Mouse (Mus musculus): ENCODE measurements around the gene Cand2. TPM values are rescaled to one million over a fixed set of nuclear protein-coding genes. Genes with fewer than 3 reads are reported as not detected.
A peak's percentile ranks its signal among the peaks of the same experiment; 100 is the strongest.

The Cand2 gene
- polyA plus RNA-seq, 1 experiment from 2014 or later = 12.8 TPM

DNA sequence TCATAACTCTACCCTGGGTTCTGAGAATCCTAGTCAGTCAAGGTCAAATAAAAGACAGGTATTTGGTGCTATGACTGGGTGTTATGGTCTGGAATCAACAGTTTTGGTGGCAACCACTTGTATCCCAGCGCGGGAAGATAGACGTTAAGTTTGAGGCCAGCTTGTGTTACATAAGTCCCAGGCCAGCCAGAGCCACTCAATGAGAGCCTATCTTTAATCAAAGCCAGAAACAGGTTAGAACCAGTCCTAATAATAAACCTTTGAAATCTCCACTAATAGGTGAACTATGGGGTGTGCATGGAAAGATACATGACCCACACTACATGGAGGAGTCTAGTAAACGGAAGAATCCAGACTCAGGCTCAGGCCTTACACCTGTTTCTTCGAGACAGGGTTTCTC is 64.4 kb downstream of the Cand2 start:
- Histone ChIP-seq H3K36me3 (peaks cover 7% of the 10 kb centered on the region), H3K27ac (replicated peaks) (no peak overlapping the region), H3K4me3 (peak overlapping the region; percentile 36), H3K27me3 (no peaks in the 10 kb centered on the region), H3K4me2 (peak overlapping the region; percentile 65), H3K9ac (no peak overlapping the region), H3K9me3 (no peaks in the 10 kb centered on the region), H3K4me1 (replicated peaks) (peaks cover 13% of the 10 kb centered on the region)
- 69% methylated on average over 5 of the region's 5 CpGs for WGBS
- peak; percentile 37; the same call in 1 of the 2 replicates for ATAC-seq (ENCODE audit: low FRiP score, low read depth)

GRCm38 (mm10) chr6:115845006-115845405 is 70.7 kb downstream of the Cand2 start:
- Histone ChIP-seq H3K9ac (no peak overlapping the region), H3K4me3 (no peak overlapping the region), H3K27ac (replicated peaks) (no peak overlapping the region), H3K4me1 (replicated peaks) (no peaks in the 10 kb centered on the region), H3K36me3 (peaks cover 13% of the 10 kb centered on the region), H3K9me3 (no peaks in the 10 kb centered on the region), H3K4me2 (no peak overlapping the region), H3K27me3 (no peaks in the 10 kb centered on the region)
- 93% methylated on average over 4 of the region's 4 CpGs for WGBS
- ATAC-seq (ENCODE audit: low FRiP score, low read depth) = no peak

DNA sequence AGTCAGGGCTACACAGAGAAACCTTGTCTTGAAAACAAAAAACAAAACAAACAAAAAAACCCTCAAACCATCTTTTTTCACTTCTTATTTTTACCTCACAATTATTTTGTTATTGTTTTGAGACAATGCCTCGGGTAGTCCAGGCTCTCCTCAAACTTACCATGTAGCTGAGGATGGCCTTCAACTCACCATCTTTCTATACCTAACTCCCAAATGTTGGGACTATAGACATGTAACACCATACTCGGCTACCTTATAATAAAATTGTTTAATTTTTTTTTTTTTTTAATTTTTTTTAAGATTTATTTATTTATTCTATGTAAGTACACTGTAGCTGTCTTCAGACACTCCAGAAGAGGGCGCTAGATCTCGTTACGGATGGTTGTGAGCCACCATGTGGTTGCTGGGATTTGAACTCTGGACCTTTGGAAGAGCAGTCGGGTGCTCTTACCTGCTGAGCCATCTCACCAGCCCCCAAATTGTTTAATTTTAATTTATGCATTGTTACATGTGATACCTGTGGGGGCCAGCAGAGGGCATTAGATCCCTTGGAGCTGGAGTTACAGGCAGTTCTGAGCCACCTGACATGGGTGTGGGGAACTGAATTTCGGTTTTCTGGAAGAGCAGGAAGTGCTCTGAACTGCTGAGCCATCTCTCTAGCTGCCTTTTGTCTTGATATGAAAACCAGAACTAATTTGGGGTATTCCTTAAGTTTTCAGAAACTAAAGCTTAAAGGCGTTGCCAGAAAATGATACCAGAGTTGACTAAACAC is 72.5 kb downstream of the Cand2 start:
- H3K36me3 ChIP-seq = peaks cover 13% of the 10 kb centered on the region
- no peak overlapping the region for H3K9ac ChIP-seq
- no peak overlapping the region for H3K4me3 ChIP-seq
- WGBS = 39% methylated on average over 8 of the region's 8 CpGs
- H3K9me3 ChIP-seq = no peaks in the 10 kb centered on the region
- no peaks in the 10 kb centered on the region for H3K27me3 ChIP-seq
- H3K4me1 ChIP-seq (replicated peaks) = peaks cover 2% of the 10 kb centered on the region; the same call in 1 of the 2 replicates
- no peak for ATAC-seq (ENCODE audit: low FRiP score, low read depth)
- 0 out of 2 replicates have a peak overlapping the region, but pooled peaks have one; percentile 3 for H3K27ac ChIP-seq (replicated peaks)
- H3K4me2 ChIP-seq = no peak overlapping the region

GRCm38 (mm10) chr6:115848598-115849304 is 74.4 kb downstream of the Cand2 start:
- H3K9me3 ChIP-seq = no peaks in the 10 kb centered on the region

GRCm38 (mm10) chr6:115852446-115853090 is 78.2 kb downstream of the Cand2 start:
- Histone ChIP-seq H3K36me3 (no peaks in the 10 kb centered on the region), H3K4me1 (replicated peaks) (peaks cover 18% of the 10 kb centered on the region), H3K27ac (replicated peaks) (peak overlapping the region; percentile 84), H3K27me3 (no peaks in the 10 kb centered on the region), H3K9ac (peak overlapping the region; percentile 63), H3K4me2 (peak overlapping the region; percentile 93), H3K4me3 (peak overlapping the region; percentile 80), H3K9me3 (no peaks in the 10 kb centered on the region)
- 6% methylated on average over 20 of the region's 20 CpGs for WGBS
- ATAC-seq (ENCODE audit: low FRiP score, low read depth) = no peak

More at GRCm38 (mm10) chr6:115848598-115849304, 74.4 kb downstream of the Cand2 start:
- Histone ChIP-seq H3K4me2 (no peak overlapping the region), H3K27ac (replicated peaks) (no peak overlapping the region), H3K9ac (no peak overlapping the region), H3K36me3 (peaks cover 5% of the 10 kb centered on the region), H3K4me3 (no peak overlapping the region), H3K27me3 (no peaks in the 10 kb centered on the region), H3K4me1 (replicated peaks) (peaks cover 14% of the 10 kb centered on the region)
- WGBS = 90% methylated on average over 10 of the region's 10 CpGs
- no peak for ATAC-seq (ENCODE audit: low FRiP score, low read depth)

DNA sequence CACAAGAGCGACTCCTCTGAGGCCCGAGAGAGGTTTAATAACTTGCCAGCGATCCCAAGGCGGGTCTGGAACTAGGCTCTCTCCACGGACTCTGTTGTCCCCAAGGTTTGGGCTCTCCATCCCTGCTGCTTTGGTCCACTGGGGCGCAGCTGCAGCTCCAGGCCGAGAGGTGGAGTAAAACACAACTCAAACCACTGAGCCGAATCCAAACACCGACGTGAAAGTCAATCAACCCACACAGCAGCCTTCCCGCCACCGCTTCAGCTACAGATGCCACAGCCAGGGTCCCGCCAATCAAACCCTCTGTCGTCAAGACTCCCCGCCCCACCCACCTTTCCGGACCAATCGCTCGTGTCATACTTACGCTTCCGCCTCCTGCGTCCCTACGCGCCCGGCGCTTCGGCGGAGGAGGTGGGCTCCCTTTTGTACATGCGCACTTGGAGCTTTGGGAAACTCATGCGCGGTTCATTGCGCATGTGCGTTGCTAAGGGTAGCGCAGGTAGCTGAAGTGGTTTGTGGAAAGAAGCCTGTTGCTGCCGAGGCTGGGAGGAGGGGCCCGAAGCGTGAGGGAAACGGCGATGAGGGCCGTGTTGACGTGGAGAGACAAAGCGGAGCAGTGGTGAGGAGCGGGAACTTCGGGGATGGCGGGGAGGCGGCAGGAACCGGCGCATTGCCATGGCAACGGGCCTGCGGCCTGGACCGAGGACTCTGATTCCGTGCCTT is 78.9 kb downstream of the Cand2 start, which contains the start of the genes Mbd4 and Ift122:
Gene Mbd4, minus strand, starts transcription at position 281 of the 723 bp plus-strand sequence.
Gene Ift122, plus strand, starts transcription at position 380 of the 723 bp plus-strand sequence.
- no peaks in the 10 kb centered on the region for H3K9me3 ChIP-seq
- peak within 1 kb of the TSS; percentile 93 for H3K4me2 ChIP-seq
- WGBS = under 1% methylated on average over 51 of the region's 51 CpGs
- H3K27ac ChIP-seq (replicated peaks) = peak within 1 kb of the TSS; percentile 84
- H3K9ac ChIP-seq = peak within 1 kb of the TSS; percentile 63
- no peaks in the 10 kb centered on the region for H3K36me3 ChIP-seq
- H3K4me1 ChIP-seq (replicated peaks) = peaks cover 18% of the 10 kb centered on the region
- H3K27me3 ChIP-seq = no peaks in the 10 kb centered on the region
- H3K4me3 ChIP-seq = peak within 1 kb of the TSS; percentile 80
- ATAC-seq (ENCODE audit: low FRiP score, low read depth) = peak; percentile 98

GRCm38 (mm10) chr6:115853985-115854384 is 79.6 kb downstream of the Cand2 start:
- Histone ChIP-seq H3K27me3 (no peaks in the 10 kb centered on the region), H3K4me1 (replicated peaks) (peaks cover 18% of the 10 kb centered on the region), H3K36me3 (no peaks in the 10 kb centered on the region), H3K9ac (peak overlapping the region; percentile 58), H3K4me2 (peak overlapping the region; percentile 93), H3K9me3 (no peaks in the 10 kb centered on the region), H3K4me3 (peak overlapping the region; percentile 80), H3K27ac (replicated peaks) (peak overlapping the region; percentile 84)
- no peak for ATAC-seq (ENCODE audit: low FRiP score, low read depth)
- WGBS = 46% methylated on average over 7 of the region's 7 CpGs

GRCm38 (mm10) chr6:115854432-115854831 is 80.1 kb downstream of the Cand2 start:
- 70% methylated on average over 2 of the region's 2 CpGs for WGBS
- Histone ChIP-seq H3K4me3 (no peak overlapping the region), H3K4me2 (no peak overlapping the region)

More at GRCm38 (mm10) chr6:115854432-115854831, 80.1 kb downstream of the Cand2 start:
- peaks cover 18% of the 10 kb centered on the region for H3K4me1 ChIP-seq (replicated peaks)
- no peak overlapping the region for H3K27ac ChIP-seq (replicated peaks)
- ATAC-seq (ENCODE audit: low FRiP score, low read depth) = no peak
- no peak overlapping the region for H3K9ac ChIP-seq
- no peaks in the 10 kb centered on the region for H3K27me3 ChIP-seq
- H3K36me3 ChIP-seq = no peaks in the 10 kb centered on the region
- no peaks in the 10 kb centered on the region for H3K9me3 ChIP-seq

Small RNA genes within 50 kb of the gene (microRNA-seq; reads per million reads assigned to microRNA genes)
- gene Mir7660 = not detected

Other genes with a start within 250 kb of the Cand2 start
- gene Tsen2, start 229.9 kb upstream of the Cand2 start, polyA plus RNA-seq (2015; fragmentation: Nextera tagmentation; extraction: Ambion mirVana) = 30.3 and 35.3 TPM in 2 replicates
- gene Mkrn2os, start 182.0 kb upstream of the Cand2 start, polyA plus RNA-seq (2015; fragmentation: Nextera tagmentation; extraction: Ambion mirVana) = 0.35 and 0.49 TPM in 2 replicates
- 32.0 and 36.7 TPM in 2 replicates for gene Mkrn2, start 172.6 kb upstream of the Cand2 start, polyA plus RNA-seq (2015; fragmentation: Nextera tagmentation; extraction: Ambion mirVana)
- gene Raf1, start 97.9 kb upstream of the Cand2 start, polyA plus RNA-seq (2015; fragmentation: Nextera tagmentation; extraction: Ambion mirVana) = 124 and 136 TPM in 2 replicates
- 1.5 and 2.0 TPM in 2 replicates for gene Tmem40, start 12.1 kb upstream of the Cand2 start, polyA plus RNA-seq (2015; fragmentation: Nextera tagmentation; extraction: Ambion mirVana)
- 948 and 1,117 TPM in 2 replicates for gene Rpl32, start 34.2 kb downstream of the Cand2 start, polyA plus RNA-seq (2015; fragmentation: Nextera tagmentation; extraction: Ambion mirVana)
- 2.6 and 2.9 TPM in 2 replicates for gene Efcab12, start 63.9 kb downstream of the Cand2 start, polyA plus RNA-seq (2015; fragmentation: Nextera tagmentation; extraction: Ambion mirVana)
- gene Mbd4, start 78.8 kb downstream of the Cand2 start, polyA plus RNA-seq (2015; fragmentation: Nextera tagmentation; extraction: Ambion mirVana) = 8.8 and 10.9 TPM in 2 replicates
- gene Ift122, start 78.9 kb downstream of the Cand2 start, polyA plus RNA-seq (2015; fragmentation: Nextera tagmentation; extraction: Ambion mirVana) = 28.9 and 31.5 TPM in 2 replicates
- 0.64 and 0.68 TPM in 2 replicates for gene Rho, start 157.2 kb downstream of the Cand2 start, polyA plus RNA-seq (2015; fragmentation: Nextera tagmentation; extraction: Ambion mirVana)
- not detected in 2 replicates for gene H1foo, start 170.4 kb downstream of the Cand2 start, polyA plus RNA-seq (2015; fragmentation: Nextera tagmentation; extraction: Ambion mirVana)
- gene Plxnd1, start 220.5 kb downstream of the Cand2 start, polyA plus RNA-seq (2015; fragmentation: Nextera tagmentation; extraction: Ambion mirVana) = 10.8 and 12.7 TPM in 2 replicates

Data from hindbrain, embryonic 15.5 days (tissue).